Mouse (Mus musculus) CH12.LX (cell line): ENCODE measurements around the gene Prelp. TPM values are rescaled to one million over a fixed set of nuclear protein-coding genes. Genes with fewer than 3 reads are reported as not detected.

Source experiments
- DNase-seq: peaks from one replicate; pipeline ENCODE4 v3.0.0-alpha.2; 2013; ENCODE audit errors: extremely low read depth
- H3K27ac ChIP-seq: 2 replicates; pipeline ENCODE4 v1.5.1; 2012; ENCODE audit warnings: low read depth, mild to moderate bottlenecking, control low read depth, moderate library complexity; ENCODE audit not compliant: insufficient read depth
- H3K27me3 ChIP-seq: replicated peaks from 2 replicates; pipeline ENCODE3; 2012; ENCODE audit warnings: inconsistent platforms
- H3K36me3 ChIP-seq, 2 experiments: replicated peaks in 1 of 2; 2 replicates each; pipeline versions ENCODE3 to v1.6.1; 2012; ENCODE audit warnings: inconsistent platforms in 1 of 2, low read length in 1 of 2, mild to moderate bottlenecking in 1 of 2, mixed read lengths in 1 of 2, moderate library complexity in 1 of 2; ENCODE audit not compliant: control insufficient read depth in 1 of 2, insufficient read depth in 1 of 2
- H3K4me1 ChIP-seq, 2 experiments: 2 replicates each; pipeline ENCODE4 v1.6.1; 2012; ENCODE audit warnings: inconsistent platforms in 1 of 2, moderate library complexity in 1 of 2; ENCODE audit not compliant: insufficient read depth in 2 of 2, control insufficient read depth in 1 of 2
- H3K4me2 ChIP-seq: 2 replicates; pipeline ENCODE4 v1.6.1; 2012; ENCODE audit warnings: low read depth, mild to moderate bottlenecking, control low read depth; ENCODE audit not compliant: poor library complexity, insufficient read depth, severe bottlenecking
- H3K4me3 ChIP-seq, 3 experiments: fragments of 150-350 bp in 1 of 3; sonication (generic) in 1 of 3; replicated peaks in 1 of 3; 2 replicates each; pipeline versions ENCODE3 to v1.5.1; 2011 to 2012; ENCODE audit warnings: low read depth in 2 of 3, low read length in 2 of 3, mild to moderate bottlenecking in 2 of 3, moderate library complexity in 2 of 3, control low read depth in 1 of 3, improper control_type of control experiment in 1 of 3, inconsistent platforms in 1 of 3, mixed read lengths in 1 of 3; ENCODE audit not compliant: poor library complexity in 1 of 3
- H3K79me2 ChIP-seq: replicated peaks from 2 replicates; pipeline ENCODE4 v1.6.1; 2012; ENCODE audit warnings: mild to moderate bottlenecking, moderate library complexity; ENCODE audit not compliant: control insufficient read depth, poor library complexity, insufficient read depth, severe bottlenecking; ENCODE audit errors: extremely low read depth
- H3K9ac ChIP-seq: 2 replicates; pipeline ENCODE4 v1.6.1; 2012; ENCODE audit warnings: low read depth, mild to moderate bottlenecking, control low read depth, moderate library complexity; ENCODE audit not compliant: insufficient read depth
- H3K9me3 ChIP-seq: replicated peaks from 2 replicates; pipeline ENCODE3; 2012; ENCODE audit warnings: low read length, inconsistent platforms, mixed read lengths
- BHLHE40 ChIP-seq: IDR thresholded peaks from 2 replicates; pipeline ENCODE4 v1.6.1; 2011; ENCODE audit warnings: mild to moderate bottlenecking, low read depth, low read length, improper control_type of control experiment
- CHD1 ChIP-seq: IDR thresholded peaks from 2 replicates; pipeline ENCODE4 v1.6.1; 2012; ENCODE audit warnings: low read depth, low read length, improper control_type of control experiment, inconsistent platforms
- CHD2 ChIP-seq: IDR thresholded peaks from 2 replicates; pipeline ENCODE4 v1.6.1; 2011; ENCODE audit warnings: low read length, improper control_type of control experiment
- CTCF ChIP-seq, 2 experiments: IDR thresholded peaks in 1 of 2; conservative IDR thresholded peaks in 1 of 2; 2 replicates each; pipeline ENCODE4 v1.5.1; 2011 to 2012; ENCODE audit warnings: low read depth in 2 of 2, low read length in 2 of 2, improper control_type of control experiment in 1 of 2, inconsistent platforms in 1 of 2, mild to moderate bottlenecking in 1 of 2, moderate library complexity in 1 of 2
- E2F4 ChIP-seq: IDR thresholded peaks from 2 replicates; pipeline ENCODE4 v1.6.1; 2011; ENCODE audit warnings: low read depth, low read length, improper control_type of control experiment; ENCODE audit not compliant: insufficient replicate concordance
- ELF1 ChIP-seq: IDR thresholded peaks from 2 replicates; pipeline ENCODE4 v1.6.1; 2014; ENCODE audit warnings: low read depth, mild to moderate bottlenecking, inconsistent platforms, low read length, improper control_type of control experiment
- EP300 ChIP-seq: IDR thresholded peaks from 2 replicates; pipeline ENCODE4 v1.6.1; 2011; ENCODE audit warnings: low read length, improper control_type of control experiment
- ETS1 ChIP-seq: conservative IDR thresholded peaks from 2 replicates; pipeline ENCODE4 v1.6.1; 2012; ENCODE audit warnings: low read depth, mild to moderate bottlenecking, inconsistent platforms, low read length, improper control_type of control experiment, moderate library complexity
- HCFC1 ChIP-seq: IDR thresholded peaks from 2 replicates; pipeline ENCODE4 v1.6.1; 2012; ENCODE audit warnings: low read depth, mild to moderate bottlenecking, inconsistent platforms, low read length, improper control_type of control experiment
- IRF4 ChIP-seq: IDR thresholded peaks from 2 replicates; pipeline ENCODE4 v1.6.1; 2014; ENCODE audit warnings: low read depth, mild to moderate bottlenecking, inconsistent platforms, low read length, improper control_type of control experiment
- KAT2A ChIP-seq: IDR thresholded peaks from 2 replicates; pipeline ENCODE4 v1.6.1; 2012; ENCODE audit warnings: low read length, improper control_type of control experiment, inconsistent platforms; ENCODE audit not compliant: insufficient replicate concordance
- MAFK ChIP-seq: IDR thresholded peaks from 2 replicates; pipeline ENCODE4 v1.6.1; 2011; ENCODE audit warnings: low read length, improper control_type of control experiment; ENCODE audit not compliant: insufficient replicate concordance
- MAZ ChIP-seq: IDR thresholded peaks from 2 replicates; pipeline ENCODE4 v1.6.1; 2012; ENCODE audit warnings: low read depth, mild to moderate bottlenecking, inconsistent platforms, low read length, improper control_type of control experiment, moderate library complexity
- MEF2A ChIP-seq: IDR thresholded peaks from 2 replicates; pipeline ENCODE4 v1.6.1; 2014; ENCODE audit warnings: low read depth, mild to moderate bottlenecking, inconsistent platforms, low read length, improper control_type of control experiment, borderline replicate concordance
- MXI1 ChIP-seq: IDR thresholded peaks from 2 replicates; pipeline ENCODE4 v1.6.1; 2011; ENCODE audit warnings: mild to moderate bottlenecking, low read depth, low read length, improper control_type of control experiment
- MYC ChIP-seq: IDR thresholded peaks from 2 replicates; pipeline ENCODE4 v1.6.1; 2011; ENCODE audit warnings: low read depth, mild to moderate bottlenecking, improper control_type of control experiment, low read length
- NRF1 ChIP-seq: IDR thresholded peaks from 2 replicates; pipeline ENCODE4 v1.6.1; 2014; ENCODE audit warnings: low read depth, mild to moderate bottlenecking, inconsistent platforms, low read length, improper control_type of control experiment, moderate library complexity
- PAX5 ChIP-seq: IDR thresholded peaks from 2 replicates; pipeline ENCODE4 v1.6.1; 2012; ENCODE audit warnings: low read length, inconsistent platforms, mixed read lengths
- POLR2AphosphoS2 ChIP-seq: IDR thresholded peaks from 2 replicates; pipeline ENCODE4 v1.6.1; 2011; ENCODE audit warnings: low read depth, low read length, improper control_type of control experiment
- RAD21 ChIP-seq: IDR thresholded peaks from 2 replicates; pipeline ENCODE4 v1.6.1; 2011; ENCODE audit warnings: low read depth, mild to moderate bottlenecking, low read length, improper control_type of control experiment, moderate library complexity
- SIN3A ChIP-seq: IDR thresholded peaks from 2 replicates; pipeline ENCODE4 v1.6.1; 2012; ENCODE audit warnings: low read length, improper control_type of control experiment, inconsistent platforms
- SMC3 ChIP-seq: IDR thresholded peaks from 2 replicates; pipeline ENCODE4 v1.6.1; 2011; ENCODE audit warnings: low read depth, low read length, improper control_type of control experiment
- UBTF ChIP-seq: IDR thresholded peaks from 2 replicates; pipeline ENCODE4 v1.6.1; 2012; ENCODE audit warnings: low read depth, mild to moderate bottlenecking, inconsistent platforms, low read length, improper control_type of control experiment, moderate library complexity
- ZKSCAN1 ChIP-seq: IDR thresholded peaks from 2 replicates; pipeline ENCODE4 v1.6.1; 2012; ENCODE audit warnings: low read depth, inconsistent platforms, low read length, improper control_type of control experiment, borderline replicate concordance
- ZMIZ1 ChIP-seq: IDR thresholded peaks from 2 replicates; pipeline ENCODE4 v1.6.1; 2012; ENCODE audit warnings: low read depth, mild to moderate bottlenecking, inconsistent platforms, low read length, improper control_type of control experiment
- ZNF384 ChIP-seq: IDR thresholded peaks from 2 replicates; pipeline ENCODE4 v1.6.1; 2012; ENCODE audit warnings: low read depth, low read length, improper control_type of control experiment, inconsistent platforms
- dilution Hi-C: fragments of 300-500 bp; cut with MboI; formaldehyde crosslinking; loops from 2 replicates; pipeline ENCODE4 v1.14.3; 2020; ENCODE audit warnings: low sequenced_read_pairs; ENCODE audit not compliant: extremely low pct_unique_long_range_greater_than_20kb, extremely low pct_ligation_motif_present
- in situ Hi-C: fragments of 300-500 bp; cut with MboI; formaldehyde crosslinking; loops from 3 replicates; pipeline ENCODE4 v1.14.3; 2019; ENCODE audit warnings: low sequenced_read_pairs, low pct_ligation_motif_present, low pct_unique_long_range_greater_than_20kb, mixed read lengths
- polyA plus RNA-seq: library from polyadenylated mRNA; unstranded; fragments of >175 nt; gene quantifications from 2 replicates; pipeline ENCODE4 v1.2.1, GENCODE M21; 2012; ENCODE audit warnings: low read depth; ENCODE audit not compliant: insufficient read length
- total RNA-seq, 2 experiments: library from RNA; depleted of rRNA; stranded (reverse); fragments of 300-350 nt in 1 of 2; fragments of >200 nt in 1 of 2; gene quantifications; 2 replicates each; pipeline ENCODE4 v1.2.3; 2012 to 2014

Gene Prelp
- total and polyA plus RNA-seq, 3 experiments = not detected

DNA sequence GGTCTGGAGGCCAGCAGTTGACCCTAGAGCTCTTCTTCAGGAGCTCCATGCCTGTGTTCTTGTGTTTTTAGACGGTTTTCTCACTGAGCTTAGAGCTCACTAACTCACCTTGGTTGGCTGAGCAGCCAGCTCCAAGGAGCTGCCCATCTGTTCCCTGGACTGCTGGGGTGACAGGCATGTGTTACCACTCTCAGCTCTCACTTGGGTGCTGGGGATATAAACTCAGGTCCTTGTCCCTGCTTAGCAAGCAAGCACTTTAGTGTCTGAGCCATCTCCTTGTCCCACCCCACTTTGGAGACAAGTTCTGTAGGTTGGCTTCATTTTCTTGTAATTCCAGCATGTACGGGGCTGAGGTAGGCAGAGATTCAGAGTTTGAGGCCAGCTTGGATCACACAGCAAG, 52.0 kb downstream of the Prelp start:
- Histone ChIP-seq H3K9ac (no peak overlapping the region), H3K27me3 (no peaks in the 10 kb centered on the region), H3K79me2 (no peaks in the 10 kb centered on the region), H3K4me1 (no peaks in the 10 kb centered on the region), H3K9me3 (no peaks in the 10 kb centered on the region), H3K36me3 (no peaks in the 10 kb centered on the region), H3K27ac (no peak overlapping the region), H3K4me3 (no peak overlapping the region), H3K4me2 (no peak overlapping the region)
- DNase-seq = no peak
- TF ChIP-seq MYC = no peak
- TF ChIP-seq IRF4 = no peak
- no peak for TF ChIP-seq SMC3
- TF ChIP-seq SIN3A = no peak
- no peak for TF ChIP-seq RAD21
- no peak for TF ChIP-seq MAZ
- no peak for TF ChIP-seq HCFC1
- no peak for TF ChIP-seq KAT2A
- no peak for TF ChIP-seq EP300
- TF ChIP-seq MXI1 = no peak
- no peak for TF ChIP-seq MEF2A
- no peak for TF ChIP-seq ETS1
- TF ChIP-seq E2F4 = no peak
- TF ChIP-seq UBTF = no peak
- no peak for TF ChIP-seq PAX5
- in situ Hi-C loops (no loop called here), dilution Hi-C loops (no loop called here)

DNA sequence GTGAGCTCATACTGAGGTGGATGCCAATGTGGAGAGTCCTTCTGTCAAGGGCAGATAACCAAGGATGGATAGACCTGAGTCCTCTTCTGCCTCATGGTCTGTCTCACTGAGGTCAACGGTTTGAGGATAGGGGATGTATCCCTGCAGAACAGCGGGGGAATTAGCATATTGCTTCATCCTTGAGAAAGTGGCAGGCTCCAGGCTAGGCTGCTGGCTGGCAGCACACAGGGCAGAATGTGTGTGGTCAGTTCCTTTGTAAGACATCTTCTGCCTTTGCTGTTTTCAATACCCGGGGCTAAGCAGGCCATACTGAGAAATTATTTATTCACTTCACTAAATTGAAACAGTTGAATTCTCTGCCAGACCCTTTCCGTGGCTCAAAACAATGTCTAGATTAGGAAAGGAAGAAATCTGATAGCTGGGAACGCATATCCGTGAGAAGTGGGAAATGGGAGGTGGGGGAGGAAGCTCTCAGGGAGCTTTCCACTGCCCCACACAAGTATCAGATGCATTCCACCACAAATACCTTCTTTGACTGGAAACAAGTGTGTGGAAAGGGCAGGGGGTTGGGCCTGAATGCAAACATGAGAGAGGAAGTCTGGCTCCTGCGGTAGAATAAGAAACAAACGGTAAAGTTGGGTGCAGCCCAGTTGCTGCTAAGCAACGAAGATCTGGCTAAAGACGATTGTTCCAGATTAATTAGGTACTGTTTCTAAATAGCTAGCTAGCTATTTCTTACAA, 57.8 kb downstream of the Prelp start:
- TF ChIP-seq CTCF (conservative IDR thresholded peaks at IDR 0.05 in 1 of 2, IDR thresholded peaks at IDR 0.05 in 1 of 2; ENCODE audit: low read depth in 2 of 2, low read length in 2 of 2) (no peak), UBTF (no peak), SMC3 (no peak), MEF2A (no peak), E2F4 (no peak), MAZ (no peak), NRF1 (no peak), CHD1 (no peak), BHLHE40 (no peak), MYC (no peak), POLR2AphosphoS2 (no peak), ETS1 (no peak), HCFC1 (no peak), MAFK (no peak), CHD2 (no peak), ZKSCAN1 (no peak), ELF1 (no peak), ZMIZ1 (no peak), ZNF384 (no peak)
- H3K36me3 ChIP-seq = no peaks in the 10 kb centered on the region
- no peak for DNase-seq
- no peaks in the 10 kb centered on the region for H3K9me3 ChIP-seq
- no peaks in the 10 kb centered on the region for H3K79me2 ChIP-seq
- no peaks in the 10 kb centered on the region for H3K27me3 ChIP-seq
- no peak overlapping the region for H3K27ac ChIP-seq
- dilution Hi-C loops = no loop called here
- H3K4me3 ChIP-seq = no peak overlapping the region
- no peak overlapping the region for H3K4me2 ChIP-seq
- H3K4me1 ChIP-seq = peaks cover 0 to 21% of the 10 kb centered on the region in 2 experiments; a peak in 2 of 4 replicates
- in situ Hi-C loops = no loop called here
- H3K9ac ChIP-seq = no peak overlapping the region
